Mouse (Mus musculus) lung, embryonic 16.5 days (tissue): ENCODE data around the gene Nod1. TPM values are rescaled to one million over a fixed set of nuclear protein-coding genes. Genes with fewer than 3 reads are reported as not detected.

Source experiments
- polyA plus RNA-seq: library from polyadenylated mRNA; unstranded; fragments of >200 nt; fragmentation: Nextera tagmentation; extraction: Ambion mirVana; gene quantifications from 2 replicates; pipeline ENCODE4 v1.2.1, GENCODE M21; 2015

Gene Nod1
- polyA plus RNA-seq, 1 experiment from 2014 or later, result 9.5 TPM

Other genes starting within 250 kb of the Nod1 start
- 3.3 and 3.4 TPM in 2 replicates for gene Znrf2, start 155.7 kb downstream of the Nod1 start, polyA plus RNA-seq
- 5.9 and 6.1 TPM in 2 replicates for gene Ggct, start 20.3 kb upstream of the Nod1 start, polyA plus RNA-seq
- 120 and 122 TPM in 2 replicates for gene Gars, start 65.4 kb upstream of the Nod1 start, polyA plus RNA-seq
- gene Crhr2, start 160.4 kb upstream of the Nod1 start, polyA plus RNA-seq, result 0.35 and 0.47 TPM in 2 replicates
- gene Inmt, start 202.4 kb upstream of the Nod1 start, polyA plus RNA-seq, result 0.19 TPM in 1 of 2 replicates, not detected in the other
- gene Mindy4, start 230.8 kb upstream of the Nod1 start, polyA plus RNA-seq, result 18.5 and 18.6 TPM in 2 replicates